Mouse (Mus musculus) embryonic facial prominence, embryonic 10.5 days (tissue): Measurements from ENCODE around the gene Rbm28. TPM values are rescaled to one million over a fixed set of nuclear protein-coding genes. Genes with fewer than 3 reads are reported as not detected.

Experiments
- DNase-seq: peaks from one replicate; pipeline ENCODE4 v3.0.0-alpha.2; 2017; ENCODE audit warnings: low spot score
- H3K27ac ChIP-seq: fragments of 300-500 bp; sonication (generic); replicated peaks from 2 replicates; pipeline ENCODE4 v1.5.1; 2016; ENCODE audit warnings: mild to moderate bottlenecking
- H3K27me3 ChIP-seq: fragments of 300-500 bp; sonication (generic); replicated peaks from 2 replicates; pipeline ENCODE4 v1.6.1; 2016; ENCODE audit warnings: low read depth, mild to moderate bottlenecking; ENCODE audit not compliant: poor library complexity, severe bottlenecking
- H3K36me3 ChIP-seq: fragments of 300-500 bp; sonication (generic); replicated peaks from 2 replicates; pipeline ENCODE4 v1.6.1; 2016; ENCODE audit warnings: mild to moderate bottlenecking, moderate library complexity
- H3K4me1 ChIP-seq: fragments of 300-500 bp; sonication (generic); 2 replicates; pipeline ENCODE4 v1.6.1; 2016
- H3K4me3 ChIP-seq: fragments of 300-500 bp; sonication (generic); 2 replicates; pipeline ENCODE4 v1.5.1; 2016; ENCODE audit warnings: mild to moderate bottlenecking, moderate library complexity
- H3K9me3 ChIP-seq: fragments of 300-500 bp; sonication (generic); 2 replicates; pipeline ENCODE4 v1.6.1; 2016; ENCODE audit warnings: mild to moderate bottlenecking
- WGBS: fragments of 180-500 bp; shearing (Covaris S2); methylation state at CpG from one replicate; pipeline ENCODE4 v1.1.7; 2016; 5-methylcytosine and 5-hydroxymethylcytosine counted together
- polyA plus RNA-seq: library from polyadenylated mRNA; unstranded; fragments of >200 nt; fragmentation: Nextera tagmentation; extraction: Ambion mirVana; gene quantifications from 2 replicates; pipeline ENCODE4 v1.2.1, GENCODE M21; 2016

The Rbm28 gene
- polyA plus RNA-seq, 1 experiment from 2014 or later = 53.9 TPM

GRCm38 (mm10) chr6:29150001-29150400 lies 14.8 kb downstream of the Rbm28 start:
- 86% methylated on average over 1 of the region's 1 CpGs for WGBS
- Histone ChIP-seq H3K27me3 (no peaks in the 10 kb centered on the region), H3K27ac (no peak overlapping the region), H3K4me3 (no peak overlapping the region), H3K36me3 (peaks cover 74% of the 10 kb centered on the region), H3K9me3 (no peaks in the 10 kb centered on the region), H3K4me1 (no peaks in the 10 kb centered on the region)
- no peak for DNase-seq

- no peaks in the 10 kb centered on the region for H3K9me3 ChIP-seq
- DNase-seq = no peak
- H3K27ac ChIP-seq = no peak overlapping the region
- 81% methylated on average over 5 of the region's 5 CpGs for WGBS
- H3K36me3 ChIP-seq = peaks cover 59% of the 10 kb centered on the region
- H3K4me1 ChIP-seq = no peaks in the 10 kb centered on the region
- H3K27me3 ChIP-seq = no peaks in the 10 kb centered on the region
- no peak overlapping the region for H3K4me3 ChIP-seq
These were observed 17.3 kb downstream of the Rbm28 start for GRCm38 (mm10) chr6:29147407-29148010.

- 84% methylated on average over 7 of the region's 7 CpGs for WGBS
- no peak for DNase-seq
- peaks cover 58% of the 10 kb centered on the region for H3K36me3 ChIP-seq
These were observed 18.2 kb downstream of the Rbm28 start for GRCm38 (mm10) chr6:29146641-29147040.

GRCm38 (mm10) chr6:29145456-29146307 lies 19.1 kb downstream of the Rbm28 start:
- no peak overlapping the region for H3K4me3 ChIP-seq
- no peak overlapping the region for H3K27ac ChIP-seq
- no peaks in the 10 kb centered on the region for H3K27me3 ChIP-seq
- WGBS = 83% methylated on average over 12 of the region's 12 CpGs
- H3K36me3 ChIP-seq = peaks cover 58% of the 10 kb centered on the region
- no peaks in the 10 kb centered on the region for H3K9me3 ChIP-seq
- no peaks in the 10 kb centered on the region for H3K4me1 ChIP-seq
- DNase-seq = no peak

More at GRCm38 (mm10) chr6:29146641-29147040, 18.2 kb downstream of the Rbm28 start:
- Histone ChIP-seq H3K4me1 (no peaks in the 10 kb centered on the region), H3K4me3 (no peak overlapping the region), H3K27ac (no peak overlapping the region), H3K9me3 (no peaks in the 10 kb centered on the region), H3K27me3 (no peaks in the 10 kb centered on the region)

- 90% methylated on average over 3 of the region's 3 CpGs for WGBS
- peaks cover 59% of the 10 kb centered on the region for H3K36me3 ChIP-seq
- DNase-seq = no peak
- no peaks in the 10 kb centered on the region for H3K4me1 ChIP-seq
- H3K9me3 ChIP-seq = no peaks in the 10 kb centered on the region
- H3K27ac ChIP-seq = no peak overlapping the region
- H3K4me3 ChIP-seq = no peak overlapping the region
- no peaks in the 10 kb centered on the region for H3K27me3 ChIP-seq
These were observed 19.8 kb downstream of the Rbm28 start for GRCm38 (mm10) chr6:29144971-29145370.

GRCm38 (mm10) chr6:29143608-29144007 lies 21.2 kb downstream of the Rbm28 start:
- no peaks in the 10 kb centered on the region for H3K27me3 ChIP-seq
- H3K4me3 ChIP-seq = no peak overlapping the region
- peak; percentile 55 for DNase-seq
- H3K27ac ChIP-seq = no peak overlapping the region
- no peaks in the 10 kb centered on the region for H3K9me3 ChIP-seq
- H3K4me1 ChIP-seq = no peaks in the 10 kb centered on the region
- 43% methylated on average over 5 of the region's 5 CpGs for WGBS
- H3K36me3 ChIP-seq = peaks cover 58% of the 10 kb centered on the region

GRCm38 (mm10) chr6:29137441-29137840 lies 27.4 kb downstream of the Rbm28 start:
- Histone ChIP-seq H3K9me3 (no peaks in the 10 kb centered on the region), H3K4me3 (no peak overlapping the region), H3K36me3 (peaks cover 96% of the 10 kb centered on the region), H3K27me3 (no peaks in the 10 kb centered on the region), H3K27ac (no peak overlapping the region), H3K4me1 (no peaks in the 10 kb centered on the region)
- 96% methylated on average over 9 of the region's 9 CpGs for WGBS
- DNase-seq = no peak

- Histone ChIP-seq H3K4me1 (no peaks in the 10 kb centered on the region), H3K9me3 (no peaks in the 10 kb centered on the region), H3K36me3 (peaks cover 100% of the 10 kb centered on the region), H3K27me3 (no peaks in the 10 kb centered on the region), H3K4me3 (no peak overlapping the region), H3K27ac (no peak overlapping the region)
- WGBS = 94% methylated on average over 9 of the region's 9 CpGs
- DNase-seq = no peak
These were observed 31.7 kb downstream of the Rbm28 start for GRCm38 (mm10) chr6:29133100-29133499.

- 92% methylated on average over 7 of the region's 7 CpGs for WGBS
- no peak overlapping the region for H3K27ac ChIP-seq
These were observed 37.9 kb downstream of the Rbm28 start for GRCm38 (mm10) chr6:29126878-29127426.

GRCm38 (mm10) chr6:29119990-29120389 lies 44.8 kb downstream of the Rbm28 start:
- 89% methylated on average over 13 of the region's 13 CpGs for WGBS
- H3K36me3 ChIP-seq = peaks cover 28% of the 10 kb centered on the region
- H3K9me3 ChIP-seq = no peaks in the 10 kb centered on the region
- no peak overlapping the region for H3K4me3 ChIP-seq
- peaks cover 9% of the 10 kb centered on the region for H3K4me1 ChIP-seq
- H3K27me3 ChIP-seq = no peaks in the 10 kb centered on the region
- DNase-seq = no peak
- H3K27ac ChIP-seq = no peak overlapping the region

More at GRCm38 (mm10) chr6:29126878-29127426, 37.9 kb downstream of the Rbm28 start:
- no peaks in the 10 kb centered on the region for H3K9me3 ChIP-seq
- peaks cover 9% of the 10 kb centered on the region; the same call in 1 of the 2 replicates for H3K4me1 ChIP-seq
- no peaks in the 10 kb centered on the region for H3K27me3 ChIP-seq
- no peak for DNase-seq
- peaks cover 98% of the 10 kb centered on the region for H3K36me3 ChIP-seq
- H3K4me3 ChIP-seq = no peak overlapping the region

- Histone ChIP-seq H3K9me3 (no peaks in the 10 kb centered on the region), H3K27ac (no peak overlapping the region), H3K4me1 (peaks cover 4% of the 10 kb centered on the region), H3K27me3 (no peaks in the 10 kb centered on the region), H3K4me3 (no peak overlapping the region), H3K36me3 (peaks cover 18% of the 10 kb centered on the region)
- no peak for DNase-seq
- 75% methylated on average over 4 of the region's 4 CpGs for whole genome bisulfite sequencing
These were observed 45.8 kb downstream of the Rbm28 start for GRCm38 (mm10) chr6:29118963-29119362.

GRCm38 (mm10) chr6:29118231-29118630 lies 46.6 kb downstream of the Rbm28 start:
- DNase-seq = no peak
- Histone ChIP-seq H3K36me3 (peaks cover 12% of the 10 kb centered on the region), H3K9me3 (no peaks in the 10 kb centered on the region), H3K4me1 (no peaks in the 10 kb centered on the region; the same call in 1 of the 2 replicates), H3K27me3 (no peaks in the 10 kb centered on the region), H3K27ac (no peak overlapping the region), H3K4me3 (no peak overlapping the region)
